In genomic region chr7:125334769-125335168, GRCm38 (mm10) we compare ENCODE assay signal across 18 mouse cellular contexts.
DNase-seq lines count a peak whose midpoint lies in the region; ATAC-seq and TF ChIP-seq lines count a peak whose summit lies in the region.
"Had no signal": no experiment of that assay in that cellular context is flagged by ENCODE, and none has a peak within 500 bp of the region (broad histone marks: within the 10 kb centered on the region; RNA-seq: fewer than 3 reads in every experiment).

No protein-coding gene starts in this region.

- H3K27me3 ChIP-seq in lung, embryonic 14.5 days (ENCODE audit: insufficient read depth, low read length) = no peaks in the 10 kb centered on the region
- H3K27me3 ChIP-seq in midbrain, postnatal 0 days (ENCODE audit: insufficient read depth, low read length) = no peaks in the 10 kb centered on the region
- H3K27me3 ChIP-seq in midbrain, embryonic 13.5 days = no peaks in the 10 kb centered on the region
- H3K27me3 ChIP-seq: embryonic facial prominence, embryonic 15.5 days had no signal

- no peak for TF ChIP-seq CTCF in lung, embryonic 14.5 days (IDR thresholded peaks at IDR 0.05; ENCODE audit: low read depth)
- TF ChIP-seq CTCF in midbrain, postnatal 0 days (IDR thresholded peaks at IDR 0.05) = no peak

- no peak overlapping the region for H3K4me3 ChIP-seq in lung, embryonic 14.5 days (ENCODE audit: low read depth, low read length)
- H3K4me3 ChIP-seq in midbrain, postnatal 0 days (ENCODE audit: low read depth, low read length) = no peak overlapping the region
- no peak overlapping the region for H3K4me3 ChIP-seq in midbrain, embryonic 13.5 days (replicated peaks)
- H3K4me3 ChIP-seq: embryonic facial prominence, embryonic 15.5 days; erythroblast, embryonic 14.5 days; forebrain, embryonic 10.5 days; heart, embryonic 10.5 days; hindbrain, embryonic 13.5 days had no signal

- no peak overlapping the region for H3K9ac ChIP-seq in lung, embryonic 14.5 days
- H3K9ac ChIP-seq in midbrain, postnatal 0 days (replicated peaks; ENCODE audit: low read length, poor library complexity, severe bottlenecking) = no peak overlapping the region
- H3K9ac ChIP-seq in midbrain, embryonic 13.5 days (replicated peaks) = no peak overlapping the region
- H3K9ac ChIP-seq: embryonic facial prominence, embryonic 15.5 days; hindbrain, embryonic 13.5 days had no signal

- WGBS in lung, embryonic 14.5 days = 38% methylated on average over 2 of the region's 2 CpGs
- WGBS in midbrain, postnatal 0 days = 72% methylated on average over 2 of the region's 2 CpGs
- 77% methylated on average over 2 of the region's 2 CpGs for WGBS in midbrain, embryonic 13.5 days

- peak; percentile 35 to 47 for DNase-seq in cerebellum, postnatal 14 days
- no peak for DNase-seq in cerebellum, adult 11 months
- peak; percentile 78 for DNase-seq in lung, embryonic 14.5 days
- no peak for DNase-seq in lung, postnatal 25 days (ENCODE audit: low spot score)
- peak; percentile 32 for DNase-seq in midbrain, postnatal 0 days (ENCODE audit: low spot score)
- DNase-seq: adrenal gland, postnatal 25 days; cerebellum, adult 8-10 months; embryo, embryonic 11 days; gastrocnemius, postnatal 10 days; heart, postnatal 10 days; heart, postnatal 4 days had no signal

- no peaks in the 10 kb centered on the region for H3K36me3 ChIP-seq in lung, embryonic 14.5 days (ENCODE audit: insufficient read depth)
- no peaks in the 10 kb centered on the region for H3K36me3 ChIP-seq in midbrain, postnatal 0 days (ENCODE audit: insufficient read depth, low read length)
- H3K36me3 ChIP-seq in midbrain, embryonic 13.5 days = no peaks in the 10 kb centered on the region
- H3K36me3 ChIP-seq: embryonic facial prominence, embryonic 15.5 days; forebrain, embryonic 10.5 days; heart, embryonic 10.5 days; hindbrain, embryonic 13.5 days had no signal

- H3K27ac ChIP-seq in lung, embryonic 14.5 days (ENCODE audit: low read depth) = no peak overlapping the region
- H3K27ac ChIP-seq in midbrain, postnatal 0 days (ENCODE audit: low read depth, low read length) = no peak overlapping the region
- H3K27ac ChIP-seq in midbrain, embryonic 13.5 days = no peak overlapping the region
- H3K27ac ChIP-seq: embryonic facial prominence, embryonic 15.5 days; forebrain, embryonic 10.5 days; heart, embryonic 10.5 days; hindbrain, postnatal 0 days had no signal

- ATAC-seq in lung, embryonic 14.5 days (ENCODE audit: insufficient read depth) = peak; percentile 25; the same call in 1 of the 2 replicates
- ATAC-seq in midbrain, postnatal 0 days (ENCODE audit: low FRiP score) = no peak
- no peak for ATAC-seq in midbrain, embryonic 13.5 days

- H3K4me2 ChIP-seq in lung, embryonic 14.5 days = no peak overlapping the region
- H3K4me2 ChIP-seq in midbrain, postnatal 0 days (ENCODE audit: low read depth, low read length, poor library complexity, severe bottlenecking) = no peak overlapping the region
- H3K4me2 ChIP-seq in midbrain, embryonic 13.5 days (replicated peaks) = no peak overlapping the region
- H3K4me2 ChIP-seq: embryonic facial prominence, embryonic 15.5 days; hindbrain, embryonic 13.5 days had no signal

- 0 out of 2 replicates have a peak, but pooled peaks cover 4% of the 10 kb centered on the region for H3K4me1 ChIP-seq in lung, embryonic 14.5 days (ENCODE audit: insufficient read depth)
- no peaks in the 10 kb centered on the region for H3K4me1 ChIP-seq in midbrain, postnatal 0 days (ENCODE audit: insufficient read depth, low read length)
- H3K4me1 ChIP-seq in midbrain, embryonic 13.5 days (replicated peaks) = no peaks in the 10 kb centered on the region
- H3K4me1 ChIP-seq: embryonic facial prominence, embryonic 15.5 days; heart, embryonic 10.5 days had no signal

- no peaks in the 10 kb centered on the region for H3K9me3 ChIP-seq in lung, embryonic 14.5 days (ENCODE audit: low read depth, low read length)
- no peaks in the 10 kb centered on the region for H3K9me3 ChIP-seq in midbrain, postnatal 0 days (ENCODE audit: low read length)
- no peaks in the 10 kb centered on the region for H3K9me3 ChIP-seq in midbrain, embryonic 13.5 days
- H3K9me3 ChIP-seq: embryonic facial prominence, embryonic 15.5 days; forebrain, embryonic 10.5 days; heart, embryonic 10.5 days; hindbrain, embryonic 13.5 days had no signal

Comparison
In these comparisons a context has a peak if more than half of its experiments do, and no peak if none do; other contexts are left out.
1. DNase-seq: peak in cerebellum, postnatal 14 days (2 of 2), lung, embryonic 14.5 days (single experiment) and midbrain, postnatal 0 days (single experiment); none in cerebellum, adult 11 months (single experiment) and lung, postnatal 25 days (single experiment).